Mouse (Mus musculus): Measurements from ENCODE around the gene Dhx29.

Dhx29 gene

GRCm38 (mm10) chr13:112987532-112987943, 60.3 kb downstream of the Dhx29 start, which contains the start of gene Ccno:
Gene Ccno (plus strand): TSS chr13:112987802.
- peak; percentile 94 for DNase-seq (ENCODE audit: low read depth)

- no peak for DNase-seq (ENCODE audit: low read depth)
Measured at GRCm38 (mm10) chr13:112987991-112988390, 60.7 kb downstream of the Dhx29 start.

- no peak for DNase-seq (ENCODE audit: low read depth)
Measured at GRCm38 (mm10) chr13:112988866-112989265, 61.6 kb downstream of the Dhx29 start.

- DNase-seq (ENCODE audit: low read depth) = peak; percentile 39
Measured at GRCm38 (mm10) chr13:112989541-112989940, 62.3 kb downstream of the Dhx29 start.

- peak; percentile 36 for DNase-seq (ENCODE audit: low read depth)
Measured at GRCm38 (mm10) chr13:112990346-112990745, 63.1 kb downstream of the Dhx29 start.

- DNase-seq (ENCODE audit: low read depth) = peak; percentile 53
Measured at GRCm38 (mm10) chr13:112993531-112994152, 66.4 kb downstream of the Dhx29 start, which contains the start of gene Mcidas. Gene Mcidas (plus strand): TSS chr13:112993845.

GRCm38 (mm10) chr13:112994191-112994590, 66.9 kb downstream of the Dhx29 start:
- DNase-seq (ENCODE audit: low read depth) = peak; percentile 85

GRCm38 (mm10) chr13:112996407-112996806, 69.2 kb downstream of the Dhx29 start:
- no peak for DNase-seq (ENCODE audit: low read depth)

- DNase-seq (ENCODE audit: low read depth) = no peak
Measured at GRCm38 (mm10) chr13:112997369-112997768, 70.1 kb downstream of the Dhx29 start.

GRCm38 (mm10) chr13:112998427-112999201, 71.4 kb downstream of the Dhx29 start:
- peak; percentile 59 for DNase-seq (ENCODE audit: low read depth)

- no peak for DNase-seq (ENCODE audit: low read depth)
Measured at GRCm38 (mm10) chr13:113000090-113000489, 72.8 kb downstream of the Dhx29 start.

GRCm38 (mm10) chr13:113000576-113001318, 73.5 kb downstream of the Dhx29 start:
- no peak for DNase-seq (ENCODE audit: low read depth)

- DNase-seq (ENCODE audit: low read depth) = no peak
Measured at GRCm38 (mm10) chr13:113012683-113013082, 85.4 kb downstream of the Dhx29 start.

GRCm38 (mm10) chr13:113013174-113013953, 86.1 kb downstream of the Dhx29 start:
- peak; percentile 90 for DNase-seq (ENCODE audit: low read depth)

Data from induced T-regulatory cell, adult 2 months (primary cell).